In genomic region chr15:100495102-100495501, GRCm38 (mm10) we compare ENCODE assay signal across 8 mouse cellular contexts. TPM values are rescaled to one million over a fixed set of nuclear protein-coding genes. Genes with fewer than 3 reads are reported as not detected.
DNase-seq lines count a peak whose midpoint lies in the region; ATAC-seq and TF ChIP-seq lines count a peak whose summit lies in the region.

TSS of gene Csrnp2 (minus strand) at chr15:100495488.

- peak within 1 kb of the TSS; percentile 98 for H3K27ac ChIP-seq in forebrain, postnatal 0 days (ENCODE audit: low read depth, low read length)
- peak within 1 kb of the TSS; percentile 87 for H3K27ac ChIP-seq in lung, embryonic 16.5 days (ENCODE audit: low read length)

- peak; percentile 87 for ATAC-seq in G1E (ENCODE audit: extremely low read depth, insufficient number of reproducible peaks, low FRiP score, poor library complexity, severe bottlenecking)
- ATAC-seq in forebrain, postnatal 0 days: peak; percentile 97
- peak; percentile 91 to 92 for ATAC-seq in hematopoietic stem cell, adult 5-6 weeks (replicated peaks in 1 of 2; ENCODE audit: insufficient read depth in 1 of 2, low FRiP score in 2 of 2, low TSS enrichment in 1 of 2, low read depth in 1 of 2, poor library complexity in 2 of 2, severe bottlenecking in 2 of 2)
- peak; percentile 99 for ATAC-seq in lung, embryonic 16.5 days (ENCODE audit: low read depth)

- H3K4me1 ChIP-seq in G1E (ENCODE audit: insufficient read depth, low read depth, low read length): peaks cover 31% of the 10 kb centered on the region
- peaks cover 27% of the 10 kb centered on the region for H3K4me1 ChIP-seq in forebrain, postnatal 0 days (ENCODE audit: insufficient read depth)
- peaks cover 34% of the 10 kb centered on the region for H3K4me1 ChIP-seq in lung, embryonic 16.5 days (replicated peaks; ENCODE audit: control insufficient read depth, insufficient read depth, low read length)

- no peak for TF ChIP-seq CTCF in G1E (IDR thresholded peaks at IDR 0.05; ENCODE audit: low read depth, low read length)
- peak; percentile 66 for TF ChIP-seq CTCF in forebrain, postnatal 0 days (IDR thresholded peaks at IDR 0.05; ENCODE audit: low read depth)

- H3K9me3 ChIP-seq in G1E (replicated peaks): no peaks in the 10 kb centered on the region
- H3K9me3 ChIP-seq in forebrain, postnatal 0 days (ENCODE audit: low read length): no peaks in the 10 kb centered on the region
- no peaks in the 10 kb centered on the region for H3K9me3 ChIP-seq in lung, embryonic 16.5 days (ENCODE audit: control insufficient read depth, low read length)

- peak; percentile 86 for DNase-seq in G1E (ENCODE audit: low spot score)
- peak; percentile 93 to 96 for DNase-seq in cerebellum, adult 18-20 months
- DNase-seq in forebrain, postnatal 0 days: peak; percentile 97
- peak; percentile 75 for DNase-seq in layer of hippocampus, adult 9-10 months (ENCODE audit: low spot score)
- DNase-seq in ovary, postnatal 10 days (ENCODE audit: low spot score): peak; percentile 92
- DNase-seq in thymus, postnatal 10 days (ENCODE audit: low spot score in 2 of 2): peak; percentile 83 to 89

- H3K4me3 ChIP-seq in G1E (ENCODE audit: low read depth, low read length): peak within 1 kb of the TSS; percentile 77
- H3K4me3 ChIP-seq in forebrain, postnatal 0 days (ENCODE audit: low read depth, low read length): peak within 1 kb of the TSS; percentile 95
- H3K4me3 ChIP-seq in lung, embryonic 16.5 days (ENCODE audit: low read length): peak within 1 kb of the TSS; percentile 87

- peak within 1 kb of the TSS; percentile 97 for H3K9ac ChIP-seq in forebrain, postnatal 0 days
- peak within 1 kb of the TSS; percentile 95 for H3K9ac ChIP-seq in lung, embryonic 16.5 days (ENCODE audit: low read length)

- H3K36me3 ChIP-seq in G1E (replicated peaks): peaks cover 2% of the 10 kb centered on the region
- H3K36me3 ChIP-seq in forebrain, postnatal 0 days (ENCODE audit: insufficient read depth): no peaks in the 10 kb centered on the region
- H3K36me3 ChIP-seq in lung, embryonic 16.5 days (ENCODE audit: control insufficient read depth, insufficient read depth, low read length): no peaks in the 10 kb centered on the region

- peaks cover 3% of the 10 kb centered on the region; the same call in 1 of the 2 replicates for H3K27me3 ChIP-seq in G1E (ENCODE audit: insufficient read depth, low read length)
- H3K27me3 ChIP-seq in forebrain, postnatal 0 days (ENCODE audit: insufficient read depth, low read length): no peaks in the 10 kb centered on the region
- no peaks in the 10 kb centered on the region for H3K27me3 ChIP-seq in lung, embryonic 16.5 days (ENCODE audit: control insufficient read depth, insufficient read depth, low read depth, low read length)

- under 1% methylated on average over 39 of the region's 40 CpGs for WGBS in forebrain, postnatal 0 days
- under 1% methylated on average over 38 of the region's 40 CpGs for WGBS in lung, embryonic 16.5 days

- peak within 1 kb of the TSS; percentile 55 for H3K4me2 ChIP-seq in forebrain, postnatal 0 days (ENCODE audit: low read depth)
- H3K4me2 ChIP-seq in lung, embryonic 16.5 days (ENCODE audit: low read depth, low read length): peak within 1 kb of the TSS; percentile 95

RNA-seq across cellular contexts. Expression of gene Csrnp2, which starts in this region (rescaled TPM):
- 2.2 and 3.1 TPM in 2 replicates for total RNA-seq in G1E (2014; fragmentation: Nextera tagmentation)
- total RNA-seq in G1E (2017): 3.7 and 3.8 TPM in 2 replicates
- 1.3 and 1.4 TPM in 2 replicates for polyA plus RNA-seq in G1E (2012)
- 56.8 and 67.1 TPM in 2 replicates for total RNA-seq in forebrain, postnatal 0 days (2014; rRNA removed)
- polyA plus RNA-seq in forebrain, postnatal 0 days (2015; fragmentation: Nextera tagmentation; extraction: Ambion mirVana): 29.4 and 36.3 TPM in 2 replicates
- 3.8 and 5.0 TPM in 2 replicates for total RNA-seq in hematopoietic stem cell, adult 5-6 weeks (2017)
- 9.5 and 10.6 TPM in 2 replicates for polyA plus RNA-seq in lung, embryonic 16.5 days (2015; fragmentation: Nextera tagmentation; extraction: Ambion mirVana)

Comparison
In these comparisons a context has a peak if more than half of its experiments do, and no peak if none do; other contexts are left out.
1. Peak in every context shown above with its lines: DNase-seq, ATAC-seq, H3K4me3 ChIP-seq and H3K27ac ChIP-seq.